Mouse (Mus musculus) midbrain, embryonic 16.5 days (tissue): ENCODE results near the gene Tbce. TPM values are rescaled to one million over a fixed set of nuclear protein-coding genes. Genes with fewer than 3 reads are reported as not detected.

Experiments used
- ATAC-seq: fragments of 200-750 bp; cut with Nextera tagmentation; 2 replicates; pipeline ENCODE4 v1.8.0; 2017; ENCODE audit warnings: moderate TSS enrichment
- H3K27ac ChIP-seq: fragments of 300-500 bp; sonication (generic); 2 replicates; pipeline ENCODE4 v1.5.1; 2014; ENCODE audit warnings: mild to moderate bottlenecking, low read length, mixed read lengths
- H3K27me3 ChIP-seq: fragments of 300-500 bp; sonication (generic); 2 replicates; pipeline ENCODE4 v1.6.1; 2014; ENCODE audit warnings: low read depth, low read length, mixed read lengths; ENCODE audit not compliant: control insufficient read depth, insufficient read depth
- H3K36me3 ChIP-seq: fragments of 300-500 bp; sonication (generic); 2 replicates; pipeline ENCODE4 v1.6.1; 2014; ENCODE audit warnings: mild to moderate bottlenecking, low read length, moderate library complexity, mixed read lengths; ENCODE audit not compliant: control insufficient read depth, insufficient read depth
- H3K4me1 ChIP-seq: fragments of 300-500 bp; sonication (generic); 2 replicates; pipeline ENCODE4 v1.6.1; 2014; ENCODE audit warnings: mild to moderate bottlenecking, low read length, mixed read lengths; ENCODE audit not compliant: control insufficient read depth, insufficient read depth
- H3K4me2 ChIP-seq: fragments of 300-500 bp; sonication (generic); 2 replicates; pipeline ENCODE4 v1.6.1; 2014; ENCODE audit warnings: mild to moderate bottlenecking, low read length, mixed read lengths
- H3K4me3 ChIP-seq: fragments of 300-500 bp; sonication (generic); 2 replicates; pipeline ENCODE4 v1.5.1; 2014; ENCODE audit warnings: low read depth, mild to moderate bottlenecking, low read length, moderate library complexity, mixed read lengths
- H3K9ac ChIP-seq: fragments of 300-500 bp; sonication (generic); 2 replicates; pipeline ENCODE4 v1.6.1; 2014; ENCODE audit warnings: low read depth, low read length, mixed read lengths
- H3K9me3 ChIP-seq: fragments of 300-500 bp; sonication (generic); replicated peaks from 2 replicates; pipeline ENCODE4 v1.6.1; 2014; ENCODE audit warnings: mild to moderate bottlenecking, low read length, mixed read lengths; ENCODE audit not compliant: control insufficient read depth, poor library complexity, severe bottlenecking
- WGBS: fragments of 180-500 bp; shearing (Covaris S2); extraction: QIAGEN DNeasy Blood & Tissue Kit; methylation state at CpG from one replicate; pipeline ENCODE4 v1.1.7; 2014; 5-methylcytosine and 5-hydroxymethylcytosine counted together
- polyA plus RNA-seq: library from polyadenylated mRNA; unstranded; fragments of >200 nt; fragmentation: Nextera tagmentation; extraction: Ambion mirVana; gene quantifications from 2 replicates; pipeline ENCODE4 v1.2.1, GENCODE M21; 2015

Tbce gene
- polyA plus RNA-seq, 1 experiment from 2014 or later, result 106 TPM

GRCm38 (mm10) chr13:14018852-14019251 lies 20.6 kb downstream of the Tbce start:
- whole genome bisulfite sequencing, result 96% methylated on average over 3 of the region's 3 CpGs
- Histone ChIP-seq H3K4me3 (no peak overlapping the region), H3K9ac (no peak overlapping the region), H3K9me3 (no peaks in the 10 kb centered on the region), H3K36me3 (peaks cover 14% of the 10 kb centered on the region), H3K4me1 (no peaks in the 10 kb centered on the region), H3K27me3 (no peaks in the 10 kb centered on the region), H3K4me2 (no peak overlapping the region), H3K27ac (no peak overlapping the region)
- ATAC-seq, result no peak

- Histone ChIP-seq H3K9me3 (no peaks in the 10 kb centered on the region), H3K27me3 (no peaks in the 10 kb centered on the region), H3K4me2 (no peak overlapping the region), H3K4me3 (no peak overlapping the region), H3K27ac (no peak overlapping the region), H3K36me3 (peaks cover 14% of the 10 kb centered on the region), H3K4me1 (no peaks in the 10 kb centered on the region), H3K9ac (no peak overlapping the region)
- no peak for ATAC-seq
These were observed 21.2 kb downstream of the Tbce start for GRCm38 (mm10) chr13:14018283-14018682.

DNA sequence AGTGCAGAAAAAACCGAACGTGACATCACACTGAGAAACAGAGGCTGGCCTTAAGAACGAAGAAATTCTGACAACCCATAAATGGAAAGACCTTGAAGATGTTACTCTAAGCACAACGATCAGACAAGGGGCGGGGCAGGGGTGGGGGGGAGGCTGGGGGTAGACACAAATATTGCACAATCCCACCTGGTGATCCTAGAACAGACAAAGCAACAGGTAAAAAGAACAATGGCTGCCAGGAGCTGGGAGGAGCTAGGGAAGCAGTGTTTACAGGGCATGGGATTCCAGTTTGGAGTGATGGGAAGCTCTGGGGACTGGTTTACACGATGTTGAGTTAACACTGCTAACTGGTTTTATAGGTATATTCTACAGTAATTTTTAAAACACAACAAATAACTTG lies 23.8 kb downstream of the Tbce start:
- no peak overlapping the region for H3K27ac ChIP-seq
- H3K4me2 ChIP-seq, result no peak overlapping the region
- no peak for ATAC-seq
- no peak overlapping the region for H3K4me3 ChIP-seq
- no peaks in the 10 kb centered on the region for H3K9me3 ChIP-seq
- no peaks in the 10 kb centered on the region for H3K27me3 ChIP-seq
- WGBS, result 93% methylated on average over 6 of the region's 6 CpGs
- H3K36me3 ChIP-seq, result peaks cover 18% of the 10 kb centered on the region
- H3K9ac ChIP-seq, result no peak overlapping the region
- H3K4me1 ChIP-seq, result no peaks in the 10 kb centered on the region

DNA sequence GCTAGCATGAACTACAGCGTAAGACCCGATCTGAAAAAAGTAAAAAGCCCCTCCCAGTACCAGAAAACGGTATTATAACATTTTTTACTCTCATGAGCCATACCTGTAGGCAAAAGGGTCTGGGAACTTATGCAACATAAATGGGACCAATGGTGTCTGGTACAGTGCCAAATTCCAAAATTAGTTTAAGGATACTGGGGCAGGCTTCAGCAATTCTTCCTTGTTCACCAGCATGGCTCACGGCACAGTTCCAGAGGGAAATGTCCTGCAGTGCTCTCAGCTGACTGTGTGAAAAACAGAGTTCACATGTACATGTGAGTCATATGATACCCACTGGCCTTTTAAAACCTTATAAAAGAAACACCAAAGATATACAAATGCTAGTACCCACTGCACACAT lies 24.9 kb downstream of the Tbce start:
- H3K36me3 ChIP-seq, result peaks cover 21% of the 10 kb centered on the region
- H3K9ac ChIP-seq, result no peak overlapping the region
- no peaks in the 10 kb centered on the region for H3K9me3 ChIP-seq
- H3K4me1 ChIP-seq, result no peaks in the 10 kb centered on the region
- H3K27me3 ChIP-seq, result no peaks in the 10 kb centered on the region
- no peak overlapping the region for H3K4me3 ChIP-seq
- H3K27ac ChIP-seq, result no peak overlapping the region
- ATAC-seq, result no peak
- 91% methylated on average over 4 of the region's 4 CpGs for WGBS
- H3K4me2 ChIP-seq, result no peak overlapping the region

GRCm38 (mm10) chr13:14014001-14014400 lies 25.4 kb downstream of the Tbce start:
- Histone ChIP-seq H3K4me3 (no peak overlapping the region), H3K27ac (no peak overlapping the region), H3K9ac (no peak overlapping the region), H3K27me3 (no peaks in the 10 kb centered on the region), H3K4me1 (no peaks in the 10 kb centered on the region), H3K4me2 (no peak overlapping the region), H3K36me3 (peaks cover 16% of the 10 kb centered on the region), H3K9me3 (no peaks in the 10 kb centered on the region)
- ATAC-seq, result no peak
- WGBS, result 98% methylated on average over 2 of the region's 2 CpGs

DNA sequence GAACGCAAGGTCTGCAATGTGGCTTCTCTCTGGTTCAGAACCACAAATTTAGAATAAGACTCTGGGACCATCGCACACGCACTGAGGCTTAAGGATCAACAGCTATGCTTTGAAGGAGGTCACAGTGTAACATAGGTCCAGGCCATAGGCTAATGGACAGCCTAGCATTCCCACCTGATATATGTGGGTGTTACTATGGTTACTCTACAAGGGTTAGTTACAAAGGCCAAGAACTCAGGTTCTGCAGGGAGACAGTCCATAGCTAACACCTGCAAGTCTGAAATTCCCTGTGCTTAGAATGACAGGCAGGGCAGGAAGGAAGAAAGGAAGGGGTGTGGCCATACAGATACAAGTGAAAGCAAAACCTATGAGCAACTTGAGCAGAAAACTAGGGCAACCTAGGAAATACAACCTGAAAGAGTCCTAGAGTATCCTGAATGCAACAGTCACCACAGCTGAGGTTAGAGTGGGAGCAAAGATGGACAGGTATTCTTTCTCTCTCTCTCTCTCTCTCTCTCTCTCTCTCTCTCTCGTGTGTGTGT lies 27.9 kb downstream of the Tbce start:
- H3K9ac ChIP-seq, result no peak overlapping the region
- no peak overlapping the region for H3K4me3 ChIP-seq
- no peak for ATAC-seq
- no peaks in the 10 kb centered on the region for H3K4me1 ChIP-seq
- no peaks in the 10 kb centered on the region for H3K27me3 ChIP-seq
- 94% methylated on average over 4 of the region's 4 CpGs for WGBS
- no peak overlapping the region for H3K27ac ChIP-seq
- H3K9me3 ChIP-seq, result no peaks in the 10 kb centered on the region
- peaks cover 17% of the 10 kb centered on the region for H3K36me3 ChIP-seq
- H3K4me2 ChIP-seq, result no peak overlapping the region

- Histone ChIP-seq H3K9me3 (no peaks in the 10 kb centered on the region), H3K4me2 (no peak overlapping the region), H3K4me3 (no peak overlapping the region), H3K27ac (no peak overlapping the region), H3K4me1 (no peaks in the 10 kb centered on the region), H3K36me3 (peaks cover 23% of the 10 kb centered on the region), H3K27me3 (no peaks in the 10 kb centered on the region), H3K9ac (no peak overlapping the region)
- WGBS, result 67% methylated on average over 2 of the region's 2 CpGs
- ATAC-seq, result no peak
These were observed 33.4 kb downstream of the Tbce start for GRCm38 (mm10) chr13:14006056-14006455.

DNA sequence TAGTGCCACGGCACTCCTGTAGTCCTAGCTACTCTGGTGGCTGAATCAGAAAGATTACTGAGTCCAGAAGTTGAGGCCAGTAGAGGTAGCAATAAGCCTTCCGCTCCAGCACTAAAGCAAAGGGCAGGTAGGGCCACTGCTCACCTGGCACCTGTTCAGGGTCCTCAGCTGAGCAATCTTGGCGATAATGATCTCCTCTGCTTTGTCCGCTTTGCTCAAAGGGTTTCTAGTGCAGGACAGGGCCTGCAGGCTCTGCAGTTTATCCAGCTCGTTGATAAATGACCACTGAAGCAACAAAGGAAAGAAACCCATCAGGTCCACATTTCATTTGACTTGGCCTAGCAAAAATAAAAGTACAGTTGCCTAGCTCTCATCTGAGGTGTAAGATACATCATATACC lies 34.4 kb downstream of the Tbce start:
- H3K27ac ChIP-seq, result no peak overlapping the region
- no peak for ATAC-seq
- no peak overlapping the region for H3K4me2 ChIP-seq
- H3K9me3 ChIP-seq, result no peaks in the 10 kb centered on the region
- H3K4me3 ChIP-seq, result no peak overlapping the region
- H3K9ac ChIP-seq, result no peak overlapping the region
- no peaks in the 10 kb centered on the region for H3K4me1 ChIP-seq
- 93% methylated on average over 5 of the region's 5 CpGs for WGBS
- H3K27me3 ChIP-seq, result no peaks in the 10 kb centered on the region
- H3K36me3 ChIP-seq, result peaks cover 23% of the 10 kb centered on the region

GRCm38 (mm10) chr13:14004086-14004485 lies 35.4 kb downstream of the Tbce start:
- peaks cover 24% of the 10 kb centered on the region for H3K36me3 ChIP-seq

More at GRCm38 (mm10) chr13:14004086-14004485, 35.4 kb downstream of the Tbce start:
- Histone ChIP-seq H3K4me1 (no peaks in the 10 kb centered on the region), H3K27me3 (no peaks in the 10 kb centered on the region), H3K9ac (no peak overlapping the region), H3K9me3 (no peaks in the 10 kb centered on the region), H3K4me3 (no peak overlapping the region), H3K4me2 (no peak overlapping the region), H3K27ac (no peak overlapping the region)
- WGBS, result 88% methylated on average over 4 of the region's 4 CpGs
- 0 out of 2 replicates have a peak, but pooled peaks have one; percentile 15 for ATAC-seq
